Mouse (Mus musculus): ENCODE data around the gene Sash1.

Sash1 gene

GRCm38 (mm10) chr10:8682900-8683299 is 203.0 kb downstream of the Sash1 start:
- DNase-seq (ENCODE audit: low read depth, low spot score) = peak; percentile 8

DNA sequence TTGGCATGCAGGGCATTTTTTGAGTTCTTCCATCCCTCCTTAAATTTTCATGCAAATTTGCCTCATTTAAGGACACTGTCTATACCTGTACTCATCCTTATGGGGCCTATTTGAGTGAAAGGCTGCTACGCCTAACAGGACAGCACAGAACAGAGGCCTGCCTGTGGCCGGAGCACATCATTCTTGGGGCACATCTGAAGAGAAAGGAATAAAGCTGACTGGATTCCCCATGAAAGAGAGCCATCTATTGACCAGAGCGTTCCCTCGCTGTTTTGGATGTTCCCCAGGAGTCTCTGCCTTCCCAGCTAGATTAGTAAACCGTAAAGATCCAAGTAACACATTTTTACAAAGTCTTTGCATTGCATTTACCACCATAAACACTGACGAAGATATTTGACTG is 203.5 kb downstream of the Sash1 start:
- no peak for DNase-seq (ENCODE audit: low read depth, low spot score)

DNA sequence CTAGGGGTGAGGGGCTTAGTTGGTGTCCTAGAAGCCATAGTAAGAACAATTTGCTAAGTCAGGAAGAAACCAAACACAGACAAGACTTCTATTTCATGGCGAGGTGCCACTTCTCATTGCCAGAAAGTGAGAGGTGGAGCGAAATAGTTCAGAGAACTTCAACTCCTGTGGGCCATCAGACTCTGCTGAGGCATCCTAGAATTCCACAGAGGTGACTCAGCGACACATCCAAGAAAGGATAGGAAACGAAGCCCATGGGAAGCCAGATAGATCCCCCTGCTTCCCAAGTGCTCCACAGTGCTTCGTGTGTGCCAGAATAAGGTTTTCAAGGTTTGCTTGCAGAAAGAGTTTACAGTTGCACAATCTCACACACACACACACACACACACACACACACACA is 209.1 kb downstream of the Sash1 start:
- DNase-seq (ENCODE audit: low read depth, low spot score) = no peak

Data from telencephalon, adult 2 months (tissue).